ENCODE assay signal across 10 mouse cellular contexts in the genomic region with DNA sequence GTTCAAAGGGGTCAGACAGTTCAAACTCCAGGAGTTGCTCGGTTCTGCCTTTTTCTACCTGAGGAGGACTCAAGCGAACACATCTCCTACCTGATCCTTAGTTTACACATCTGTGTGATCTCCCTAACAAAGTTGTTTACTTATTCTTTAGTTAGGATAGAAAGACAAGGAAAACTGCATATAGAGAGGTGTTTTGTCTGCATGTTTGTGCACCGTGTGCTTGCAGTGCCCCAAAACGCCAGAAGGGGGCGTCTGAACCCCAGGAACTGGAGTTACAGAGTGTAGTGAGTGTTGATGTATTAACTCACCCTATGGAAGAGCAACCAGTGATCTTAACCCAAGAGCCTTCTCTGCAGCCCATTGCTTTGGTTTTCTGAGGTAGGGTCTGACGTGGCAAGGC. TPM values are rescaled to one million over a fixed set of nuclear protein-coding genes. Genes with fewer than 3 reads are reported as not detected.
DNase-seq lines count a peak whose midpoint lies in the region; ATAC-seq and TF ChIP-seq lines count a peak whose summit lies in the region.
"Had no signal": no experiment of that assay in that cellular context is flagged by ENCODE, and none has a peak within 500 bp of the region (broad histone marks: within the 10 kb centered on the region; RNA-seq: fewer than 3 reads in every experiment).

No protein-coding gene starts in this region.

- no peaks in the 10 kb centered on the region for H3K9me3 ChIP-seq in liver, embryonic 11.5 days (ENCODE audit: control insufficient read depth, low read length)
- no peaks in the 10 kb centered on the region for H3K9me3 ChIP-seq in MEL (replicated peaks; ENCODE audit: insufficient read depth, low read length)
- H3K9me3 ChIP-seq in stomach, postnatal 0 days (ENCODE audit: control insufficient read depth, low read length) = no peaks in the 10 kb centered on the region
- H3K9me3 ChIP-seq: forebrain, embryonic 10.5 days; hindbrain, embryonic 13.5 days had no signal

- TF ChIP-seq EP300 in MEL (IDR thresholded peaks at IDR 0.05; ENCODE audit: low read depth in 1 of 2, low read length in 2 of 2) = no peak
- TF ChIP-seq EP300 in stomach, postnatal 0 days (optimal IDR thresholded peaks at IDR 0.05) = no peak

- no peak for TF ChIP-seq POLR2A in liver, adult 2 months (IDR thresholded peaks at IDR 0.05; ENCODE audit: extremely low read depth, insufficient read depth, low read length)
- TF ChIP-seq POLR2A in MEL (IDR thresholded peaks at IDR 0.05; ENCODE audit: control insufficient read depth in 1 of 2, insufficient read depth in 1 of 2, low read depth in 1 of 2, low read length in 2 of 2, poor library complexity in 1 of 2) = no peak
- no peak for TF ChIP-seq POLR2A in cerebellum, adult 2 months (IDR thresholded peaks at IDR 0.05; ENCODE audit: borderline replicate concordance, insufficient read depth, low read length)

- TF ChIP-seq CTCF in liver, adult 2 months (IDR thresholded peaks at IDR 0.05; ENCODE audit: low read depth, low read length) = peak; percentile 37; the same call in 1 of the 2 replicates
- peak; percentile 56 to 75 (median 63) for TF ChIP-seq CTCF in MEL (IDR thresholded peaks at IDR 0.05 in 2 of 3, conservative IDR thresholded peaks at IDR 0.05 in 1 of 3; ENCODE audit: control insufficient read depth in 1 of 3, insufficient read depth in 1 of 3, low read depth in 2 of 3, low read length in 3 of 3, poor library complexity in 1 of 3, severe bottlenecking in 1 of 3)
- peak; percentile 56 for TF ChIP-seq CTCF in stomach, postnatal 0 days (IDR thresholded peaks at IDR 0.05; ENCODE audit: low read depth)
- no peak for TF ChIP-seq CTCF in cerebellum, adult 2 months (IDR thresholded peaks at IDR 0.05; ENCODE audit: borderline replicate concordance, insufficient read depth, low read depth, low read length)

- H3K27me3 ChIP-seq in liver, adult 2 months (ENCODE audit: control insufficient read depth, insufficient read depth, low read length) = no peaks in the 10 kb centered on the region
- H3K27me3 ChIP-seq in liver, embryonic 11.5 days (replicated peaks; ENCODE audit: control insufficient read depth, insufficient read depth, low read length) = no peaks in the 10 kb centered on the region
- H3K27me3 ChIP-seq in MEL (ENCODE audit: control insufficient read depth in 1 of 2, insufficient read depth in 2 of 2, low read length in 2 of 2) = no peaks in the 10 kb centered on the region
- no peaks in the 10 kb centered on the region for H3K27me3 ChIP-seq in stomach, postnatal 0 days (ENCODE audit: control insufficient read depth, insufficient read depth, low read length)
- H3K27me3 ChIP-seq in cerebellum, adult 2 months (ENCODE audit: control insufficient read depth, insufficient read depth, low read length) = no peaks in the 10 kb centered on the region
- H3K27me3 ChIP-seq: hindbrain, embryonic 13.5 days had no signal

- no peak for DNase-seq in liver, adult 2 months (ENCODE audit: extremely low read depth, low read depth, low spot score)
- DNase-seq in liver, embryonic 11.5 days (ENCODE audit: low spot score) = no peak
- peak; percentile 41 to 62 for DNase-seq in CD8-positive naive resting alpha-beta T cell, adult 2 months (ENCODE audit: low read depth in 2 of 2, low spot score in 2 of 2)
- peak; percentile 40 for DNase-seq in MEL (ENCODE audit: low read depth, low spot score)
- peak; percentile 31 for DNase-seq in stomach, postnatal 0 days (ENCODE audit: low spot score)
- DNase-seq in cerebellum, adult 2 months = no peak
- DNase-seq: layer of hippocampus, adult 9-11 months had no signal

- peaks cover 2% of the 10 kb centered on the region; the same call in 1 of the 2 replicates for H3K4me1 ChIP-seq in liver, adult 2 months (ENCODE audit: control insufficient read depth, insufficient read depth, low read length)
- peaks cover 10% of the 10 kb centered on the region for H3K4me1 ChIP-seq in liver, embryonic 11.5 days (replicated peaks; ENCODE audit: control insufficient read depth, insufficient read depth, low read length)
- peaks cover 0 to 19% of the 10 kb centered on the region in 2 experiments; a peak in 2 of 4 replicates for H3K4me1 ChIP-seq in MEL (ENCODE audit: control insufficient read depth in 1 of 2, insufficient read depth in 2 of 2, low read length in 2 of 2)
- no peaks in the 10 kb centered on the region for H3K4me1 ChIP-seq in stomach, postnatal 0 days (replicated peaks; ENCODE audit: control insufficient read depth, insufficient read depth)
- no peaks in the 10 kb centered on the region for H3K4me1 ChIP-seq in cerebellum, adult 2 months (ENCODE audit: control insufficient read depth, insufficient read depth, low read length)
- H3K4me1 ChIP-seq: forebrain, embryonic 10.5 days; hindbrain, embryonic 13.5 days had no signal

- WGBS in liver, adult 2 months = 75% methylated on average over 6 of the region's 6 CpGs
- WGBS in liver, embryonic 11.5 days = 63% methylated on average over 6 of the region's 6 CpGs
- WGBS in stomach, postnatal 0 days = 68% methylated on average over 6 of the region's 6 CpGs
- 73% methylated on average over 6 of the region's 6 CpGs for WGBS in cerebellum, adult 2 months

- no peaks in the 10 kb centered on the region for H3K36me3 ChIP-seq in liver, adult 2 months (ENCODE audit: control insufficient read depth, insufficient read depth, low read length)
- H3K36me3 ChIP-seq in liver, embryonic 11.5 days (ENCODE audit: control insufficient read depth, insufficient read depth, low read length) = no peaks in the 10 kb centered on the region
- H3K36me3 ChIP-seq in MEL (ENCODE audit: control insufficient read depth in 1 of 2, insufficient read depth in 2 of 2, low read length in 2 of 2) = no peaks in the 10 kb centered on the region; a peak in 2 of 4 replicates
- H3K36me3 ChIP-seq in stomach, postnatal 0 days (ENCODE audit: control insufficient read depth, insufficient read depth, low read length) = no peaks in the 10 kb centered on the region
- H3K36me3 ChIP-seq: forebrain, embryonic 10.5 days; hindbrain, embryonic 13.5 days had no signal

- peak; percentile 44 for TF ChIP-seq RAD21 in MEL (IDR thresholded peaks at IDR 0.05; ENCODE audit: low read depth, low read length)

- no peak for ATAC-seq in liver, embryonic 11.5 days (replicated peaks; ENCODE audit: low FRiP score)
- no peak for ATAC-seq in stomach, postnatal 0 days (ENCODE audit: low FRiP score, low TSS enrichment)
- no peak for ATAC-seq in activated CD4-positive, CD25-positive, alpha-beta regulatory T cell, adult 4 months

- H3K27ac ChIP-seq in liver, adult 2 months (replicated peaks; ENCODE audit: insufficient read depth, low read depth, low read length) = no peak overlapping the region
- H3K27ac ChIP-seq in liver, embryonic 11.5 days (ENCODE audit: low read depth, low read length) = no peak overlapping the region
- no peak overlapping the region for H3K27ac ChIP-seq in MEL (ENCODE audit: control insufficient read depth, low read depth, low read length)
- H3K27ac ChIP-seq in stomach, postnatal 0 days (replicated peaks) = no peak overlapping the region
- no peak overlapping the region for H3K27ac ChIP-seq in cerebellum, adult 2 months (ENCODE audit: insufficient read depth, low read length)
- H3K27ac ChIP-seq: forebrain, embryonic 10.5 days; hindbrain, embryonic 13.5 days had no signal

- H3K4me2 ChIP-seq in liver, embryonic 11.5 days = no peak overlapping the region
- no peak overlapping the region for H3K4me2 ChIP-seq in stomach, postnatal 0 days (replicated peaks; ENCODE audit: low read depth)
- H3K4me2 ChIP-seq: hindbrain, embryonic 13.5 days had no signal

- H3K79me2 ChIP-seq in liver, adult 2 months (ENCODE audit: control insufficient read depth, insufficient read depth, low read length) = no peaks in the 10 kb centered on the region
- H3K79me2 ChIP-seq in MEL (ENCODE audit: control insufficient read depth, insufficient read depth, low read length, poor library complexity) = no peaks in the 10 kb centered on the region

- H3K9ac ChIP-seq in liver, adult 2 months (ENCODE audit: low read depth, low read length) = no peak overlapping the region
- H3K9ac ChIP-seq in liver, embryonic 11.5 days (ENCODE audit: low read depth, low read length) = no peak overlapping the region
- no peak overlapping the region for H3K9ac ChIP-seq in MEL (ENCODE audit: control insufficient read depth, low read depth, low read length, poor library complexity, severe bottlenecking)
- H3K9ac ChIP-seq in stomach, postnatal 0 days (ENCODE audit: low read length) = no peak overlapping the region
- H3K9ac ChIP-seq: hindbrain, embryonic 13.5 days had no signal

- no peak overlapping the region for H3K4me3 ChIP-seq in liver, adult 2 months (ENCODE audit: insufficient read depth, low read depth, low read length)
- H3K4me3 ChIP-seq in liver, embryonic 11.5 days (ENCODE audit: low read depth, low read length) = no peak overlapping the region
- no peak overlapping the region for H3K4me3 ChIP-seq in MEL (ENCODE audit: control insufficient read depth in 1 of 2, insufficient read depth in 1 of 2, low read depth in 2 of 2, low read length in 2 of 2)
- no peak overlapping the region for H3K4me3 ChIP-seq in stomach, postnatal 0 days (ENCODE audit: low read depth, low read length)
- no peak overlapping the region for H3K4me3 ChIP-seq in cerebellum, adult 2 months (replicated peaks; ENCODE audit: insufficient read depth, low read depth, low read length)
- H3K4me3 ChIP-seq: forebrain, embryonic 10.5 days; hindbrain, embryonic 13.5 days had no signal

RNA-seq across cellular contexts. Expression of a gene that starts 8.2 kb away (rescaled TPM):
- 11.7 and 16.3 TPM in 2 replicates for total RNA-seq in liver, adult 2 months (2014; rRNA removed)
- polyA plus RNA-seq in liver, adult 2 months (2012; rRNA removed) = 19.3 and 21.9 TPM in 2 replicates
- polyA plus RNA-seq in liver, embryonic 11.5 days (2014; fragmentation: Nextera tagmentation; extraction: Ambion mirVana) = 43.1 and 44.2 TPM in 2 replicates
- total RNA-seq in MEL (2012; rRNA removed) = 19.8 and 23.5 TPM in 2 replicates
- polyA plus RNA-seq in MEL (2012; ENCODE audit: insufficient read depth in 1 of 2, insufficient read length in 2 of 2, low read depth in 1 of 2, low replicate concordance in 2 of 2, missing spikeins in 1 of 2) = 10 to 100 TPM; 30.5 to 39.1 TPM
- polyA plus RNA-seq in stomach, postnatal 0 days (2015; fragmentation: Nextera tagmentation; extraction: Ambion mirVana) = 59.3 and 62.3 TPM in 2 replicates
- polyA plus RNA-seq in cerebellum, adult 2 months (2012; rRNA removed) = 15.9 and 16.8 TPM in 2 replicates
- polyA plus RNA-seq in activated CD4-positive, CD25-positive, alpha-beta regulatory T cell, adult 4 months (2017; shearing (Covaris generic)) = 10 to 100 TPM; 26.7 to 34.1 TPM

RNA-seq across cellular contexts. Expression of a gene that starts 18.9 kb away (rescaled TPM):
- 25.4 and 28.8 TPM in 2 replicates for total RNA-seq in liver, adult 2 months (2014; rRNA removed)
- polyA plus RNA-seq in liver, adult 2 months (2012; rRNA removed) = 5.8 and 6.4 TPM in 2 replicates
- polyA plus RNA-seq in liver, embryonic 11.5 days (2014; fragmentation: Nextera tagmentation; extraction: Ambion mirVana) = 8.8 and 9.1 TPM in 2 replicates
- 7.7 and 8.4 TPM in 2 replicates for total RNA-seq in MEL (2012; rRNA removed)
- polyA plus RNA-seq in MEL (2012; ENCODE audit: insufficient read depth in 1 of 2, insufficient read length in 2 of 2, low read depth in 1 of 2, low replicate concordance in 2 of 2, missing spikeins in 1 of 2) = 1 to 10 TPM in 1 of 2 experiments, not detected in 1; 9.2 TPM
- 4.3 and 4.7 TPM in 2 replicates for polyA plus RNA-seq in stomach, postnatal 0 days (2015; fragmentation: Nextera tagmentation; extraction: Ambion mirVana)
- 39.1 and 39.4 TPM in 2 replicates for polyA plus RNA-seq in cerebellum, adult 2 months (2012; rRNA removed)
- polyA plus RNA-seq in activated CD4-positive, CD25-positive, alpha-beta regulatory T cell, adult 4 months (2017; shearing (Covaris generic)) = 10 to 100 TPM in 1 of 2 experiments, 1 to 10 TPM in 1; 9.8 to 14.8 TPM

Comparison
In these comparisons a context has a peak if more than half of its experiments do, and no peak if none do; other contexts are left out.
1. DNase-seq: peak in CD8-positive naive resting alpha-beta T cell, adult 2 months (2 of 2), MEL (single experiment) and stomach, postnatal 0 days (single experiment); none in liver, adult 2 months (single experiment), liver, embryonic 11.5 days (single experiment) and cerebellum, adult 2 months (0 of 2).